Mouse (Mus musculus) heart, embryonic 10.5 days (tissue): ENCODE measurements around the gene Coro1a. TPM values are rescaled to one million over a fixed set of nuclear protein-coding genes. Genes with fewer than 3 reads are reported as not detected.

Experiments used
- DNase-seq: peaks from one replicate; pipeline ENCODE4 v3.0.0-alpha.2; 2017; ENCODE audit warnings: low spot score
- H3K27ac ChIP-seq: fragments of 300-500 bp; sonication (generic); 2 replicates; pipeline ENCODE4 v1.5.1; 2016; ENCODE audit warnings: mild to moderate bottlenecking
- H3K27me3 ChIP-seq: fragments of 300-500 bp; sonication (generic); 2 replicates; pipeline ENCODE4 v1.6.1; 2016; ENCODE audit warnings: mild to moderate bottlenecking; ENCODE audit not compliant: poor library complexity, insufficient read depth, severe bottlenecking
- H3K36me3 ChIP-seq: fragments of 300-500 bp; sonication (generic); 2 replicates; pipeline ENCODE4 v1.6.1; 2016; ENCODE audit warnings: mild to moderate bottlenecking, moderate library complexity
- H3K4me1 ChIP-seq: fragments of 300-500 bp; sonication (generic); 2 replicates; pipeline ENCODE4 v1.6.1; 2016; ENCODE audit warnings: mild to moderate bottlenecking
- H3K4me3 ChIP-seq: fragments of 300-500 bp; sonication (generic); 2 replicates; pipeline ENCODE4 v1.5.1; 2016; ENCODE audit warnings: mild to moderate bottlenecking, moderate library complexity
- H3K9me3 ChIP-seq: fragments of 300-500 bp; sonication (generic); 2 replicates; pipeline ENCODE4 v1.6.1; 2016; ENCODE audit warnings: mild to moderate bottlenecking, moderate library complexity
- WGBS: fragments of 180-500 bp; shearing (Covaris S2); methylation state at CpG from one replicate; pipeline ENCODE4 v1.1.7; 2016; 5-methylcytosine and 5-hydroxymethylcytosine counted together
- polyA plus RNA-seq: library from polyadenylated mRNA; unstranded; fragments of >200 nt; fragmentation: Nextera tagmentation; extraction: Ambion mirVana; gene quantifications from 2 replicates; pipeline ENCODE4 v1.2.1, GENCODE M21; 2016

Gene Coro1a
- polyA plus RNA-seq, result 10.0 and 21.7 TPM in 2 replicates

DNA sequence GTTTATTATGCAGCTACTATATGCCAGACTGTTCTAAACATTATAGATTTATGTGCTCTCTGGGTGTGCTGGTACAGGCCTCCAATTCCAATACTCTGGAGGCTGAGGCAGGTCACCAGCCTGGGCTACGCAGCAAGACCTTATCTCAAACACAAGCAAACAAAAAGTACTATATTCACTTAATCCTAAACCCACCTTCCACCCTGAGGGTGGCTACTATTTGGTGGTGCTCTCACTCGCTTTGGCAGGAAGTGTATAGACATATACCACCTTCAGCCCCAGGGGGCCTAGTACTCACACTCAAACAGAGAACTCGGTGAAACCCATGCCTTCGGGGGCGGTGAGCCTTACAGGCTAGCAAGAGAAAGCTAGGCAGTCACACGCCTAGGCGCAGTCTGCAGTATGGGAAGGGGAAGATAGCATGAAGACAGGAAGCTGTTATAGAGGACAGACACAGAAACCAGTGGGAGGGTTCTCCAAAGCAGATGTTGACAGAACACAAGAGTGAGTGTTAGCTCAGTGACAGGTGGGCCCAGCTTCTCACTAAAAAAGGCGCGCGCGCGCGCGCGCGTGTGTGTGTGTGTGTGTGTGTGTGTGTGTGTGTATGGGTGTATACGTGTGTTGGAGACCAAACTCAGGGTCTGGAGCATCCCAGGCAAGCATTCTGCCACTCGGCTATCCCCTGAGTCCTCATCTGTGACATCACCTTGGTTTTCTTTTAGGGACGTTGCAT, at the start of gene Coro1a:
TSS of gene Coro1a (minus strand) at position 346 of the 733 bp plus-strand sequence.
- H3K4me3 ChIP-seq, result no peak within 1 kb of the TSS
- H3K4me1 ChIP-seq, result peaks cover 17% of the 10 kb centered on the region
- no peaks in the 10 kb centered on the region for H3K36me3 ChIP-seq
- H3K27me3 ChIP-seq, result peaks cover 43% of the 10 kb centered on the region
- H3K27ac ChIP-seq, result no peak within 1 kb of the TSS
- DNase-seq, result no peak
- H3K9me3 ChIP-seq, result peaks cover 7% of the 10 kb centered on the region; the same call in 1 of the 2 replicates
- 84% methylated on average over 19 of the region's 19 CpGs for WGBS

DNA sequence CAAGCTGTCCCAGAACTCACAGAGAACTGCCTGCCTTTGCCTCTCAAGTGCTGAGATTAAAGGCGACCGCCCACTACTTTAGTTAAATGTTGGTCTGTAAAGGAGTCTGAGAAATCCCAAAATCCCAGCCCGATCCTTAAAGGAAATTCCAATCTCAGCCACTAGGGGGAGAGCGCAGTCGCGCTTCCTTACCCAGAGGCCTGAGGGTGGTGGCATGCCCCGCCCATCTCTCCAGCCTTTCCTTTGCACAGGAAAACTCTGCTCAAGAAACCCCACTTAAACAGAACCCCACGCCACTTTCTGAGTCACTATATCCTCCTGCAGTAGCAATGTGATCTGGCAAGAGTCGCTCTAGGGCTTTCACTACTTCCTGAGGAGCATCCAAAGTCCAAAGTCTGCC, 47.3 kb upstream of the Coro1a start:
- H3K4me3 ChIP-seq, result peak overlapping the region; percentile 17
- under 1% methylated on average over 9 of the region's 9 CpGs for whole genome bisulfite sequencing
- no peaks in the 10 kb centered on the region for H3K36me3 ChIP-seq

DNA sequence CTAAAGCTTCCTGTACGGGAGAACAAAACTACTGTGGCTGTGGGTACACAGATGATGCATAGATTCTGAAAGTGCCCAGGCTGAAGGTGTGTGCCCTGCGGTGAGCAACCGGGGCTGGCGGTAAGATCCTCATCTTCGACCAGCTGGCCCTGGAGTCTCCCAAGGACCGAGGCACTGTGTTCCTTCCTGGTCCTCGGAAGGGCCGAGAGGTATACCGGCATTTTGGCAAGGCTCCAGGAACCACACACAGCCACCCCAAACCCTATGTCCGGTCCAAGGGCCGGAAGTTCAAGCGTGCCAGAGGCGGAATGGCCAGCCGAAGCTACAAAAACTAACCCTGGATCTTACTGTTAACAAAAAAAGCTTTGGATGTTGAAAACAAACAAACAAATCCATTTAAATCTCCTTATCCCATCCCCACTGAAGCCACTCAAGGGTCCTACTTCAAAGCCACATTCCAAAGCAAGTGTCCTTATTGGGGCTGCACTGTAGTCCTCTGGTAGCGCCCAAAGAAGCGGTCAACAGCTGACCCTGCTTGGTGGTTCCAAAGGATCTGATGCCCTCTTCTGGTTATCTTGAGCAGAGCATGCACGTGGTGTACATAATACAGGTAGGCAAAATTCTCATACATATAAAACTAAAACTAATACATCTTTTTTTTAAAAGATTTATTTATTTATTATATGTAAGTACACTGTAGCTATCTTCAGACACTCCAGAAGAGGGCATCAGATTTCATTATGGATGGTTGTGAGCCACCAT, 42.2 kb upstream of the Coro1a start:
- Histone ChIP-seq H3K4me1 (peaks cover 6% of the 10 kb centered on the region; the same call in 1 of the 2 replicates), H3K27ac (no peak overlapping the region), H3K36me3 (no peaks in the 10 kb centered on the region), H3K27me3 (no peaks in the 10 kb centered on the region), H3K9me3 (no peaks in the 10 kb centered on the region), H3K4me3 (no peak overlapping the region)
- no peak for DNase-seq
- WGBS, result 91% methylated on average over 17 of the region's 17 CpGs

More for the DNA sequence above, 47.3 kb upstream of the Coro1a start:
- Histone ChIP-seq H3K27ac (peak overlapping the region; percentile 67), H3K27me3 (no peaks in the 10 kb centered on the region), H3K4me1 (peaks cover 14% of the 10 kb centered on the region), H3K9me3 (no peaks in the 10 kb centered on the region)
- no peak for DNase-seq

DNA sequence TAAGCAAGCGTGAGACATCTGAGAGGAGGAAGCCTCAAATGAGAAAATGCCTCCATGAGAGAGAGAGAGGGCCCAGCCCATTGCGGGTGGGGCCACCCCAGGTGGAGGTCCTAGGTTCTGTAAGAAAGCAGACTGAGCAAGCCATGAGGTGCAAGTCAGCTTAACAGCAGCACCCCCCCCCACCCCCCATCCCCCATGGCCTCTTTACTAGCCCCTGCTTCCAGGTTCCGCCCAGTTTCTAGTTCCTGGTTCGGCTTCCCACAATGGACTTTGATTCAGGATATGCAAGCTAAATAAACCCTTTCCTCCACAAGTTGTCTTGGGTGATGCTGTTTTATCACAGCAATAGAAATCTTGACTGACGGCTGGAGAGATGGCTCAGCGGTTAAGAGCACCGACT, 41.2 kb upstream of the Coro1a start:
- DNase-seq, result no peak
- Histone ChIP-seq H3K36me3 (no peaks in the 10 kb centered on the region), H3K27me3 (no peaks in the 10 kb centered on the region), H3K4me1 (peaks cover 6% of the 10 kb centered on the region; the same call in 1 of the 2 replicates), H3K27ac (no peak overlapping the region), H3K4me3 (no peak overlapping the region), H3K9me3 (no peaks in the 10 kb centered on the region)
- 69% methylated on average over 7 of the region's 7 CpGs for WGBS

DNA sequence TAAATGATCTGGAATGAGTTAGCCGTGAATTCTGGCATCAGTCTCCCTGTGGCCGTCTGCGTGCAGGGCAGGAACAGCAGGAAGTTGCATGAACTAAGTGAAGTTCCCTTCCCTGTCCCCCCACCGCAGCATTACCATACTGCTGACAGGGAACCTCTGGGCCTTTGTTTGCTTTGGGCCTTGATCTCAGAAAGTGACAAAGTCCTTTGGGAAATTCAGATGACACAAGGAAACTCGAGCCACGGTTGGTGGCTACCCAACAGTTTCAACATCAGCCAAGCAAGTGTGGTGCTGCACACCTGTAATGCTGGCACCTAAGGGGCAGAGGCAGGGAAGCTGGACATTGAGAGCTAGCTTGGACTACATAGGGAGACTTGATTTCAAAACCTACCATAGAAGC, 39.2 kb upstream of the Coro1a start:
- Histone ChIP-seq H3K27me3 (no peaks in the 10 kb centered on the region), H3K4me3 (no peak overlapping the region), H3K27ac (no peak overlapping the region), H3K36me3 (no peaks in the 10 kb centered on the region), H3K9me3 (no peaks in the 10 kb centered on the region), H3K4me1 (peaks cover 6% of the 10 kb centered on the region; the same call in 1 of the 2 replicates)
- WGBS, result 36% methylated on average over 6 of the region's 6 CpGs
- DNase-seq, result no peak

DNA sequence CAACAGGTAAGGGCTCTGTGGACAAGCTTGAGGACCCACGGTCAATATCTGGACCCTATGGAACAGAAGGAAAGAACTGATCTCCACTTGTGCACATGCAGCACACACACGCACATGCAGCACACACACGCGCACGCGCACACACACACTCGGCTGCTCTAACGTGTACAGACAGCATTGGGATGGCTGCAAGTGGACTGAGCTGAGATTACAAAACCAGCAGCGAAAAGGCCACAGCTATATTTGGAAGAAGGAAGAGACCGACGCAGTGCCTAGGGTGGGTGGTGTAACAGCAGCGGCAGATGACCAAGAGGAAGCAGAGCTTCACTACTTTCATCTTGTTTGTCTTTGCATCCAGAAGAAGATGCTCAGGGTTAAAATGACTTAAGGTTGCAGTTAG, 38.5 kb upstream of the Coro1a start:
- H3K36me3 ChIP-seq, result no peaks in the 10 kb centered on the region
- peaks cover 6% of the 10 kb centered on the region; the same call in 1 of the 2 replicates for H3K4me1 ChIP-seq
- WGBS, result 72% methylated on average over 12 of the region's 12 CpGs
- no peak overlapping the region for H3K4me3 ChIP-seq
- 0 out of 2 replicates have a peak, but pooled peaks cover under 1% of the 10 kb centered on the region for H3K27me3 ChIP-seq
- H3K27ac ChIP-seq, result no peak overlapping the region
- DNase-seq, result no peak
- H3K9me3 ChIP-seq, result no peaks in the 10 kb centered on the region

DNA sequence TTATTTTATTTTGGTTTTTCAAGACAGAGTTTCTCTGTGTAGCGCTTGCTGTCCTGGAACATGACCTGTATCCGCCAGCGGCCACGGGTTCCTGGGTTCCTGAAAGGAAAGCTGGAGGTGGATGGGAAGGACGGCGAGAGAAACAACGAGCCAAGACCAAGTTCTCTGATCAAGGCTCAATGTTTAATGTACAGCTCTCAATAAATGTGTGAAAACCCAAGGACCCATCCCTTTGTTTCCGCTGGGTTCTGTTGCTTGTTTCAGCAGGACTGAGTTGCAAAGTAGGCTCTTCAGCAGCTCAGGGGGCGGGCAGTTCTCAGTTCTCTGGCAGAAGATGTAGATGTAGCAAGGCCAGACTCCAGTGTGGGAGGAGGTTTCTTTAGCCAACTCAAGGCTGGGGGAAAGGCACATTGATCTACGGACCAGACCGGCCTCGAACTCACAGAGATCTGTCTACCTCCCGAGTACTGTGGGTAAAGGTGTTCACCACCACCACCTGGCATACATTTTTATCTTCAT, 34.4 kb upstream of the Coro1a start:
- 87% methylated on average over 13 of the region's 13 CpGs for WGBS
- Histone ChIP-seq H3K4me3 (no peak overlapping the region), H3K9me3 (no peaks in the 10 kb centered on the region), H3K36me3 (no peaks in the 10 kb centered on the region), H3K4me1 (peaks cover 9% of the 10 kb centered on the region; the same call in 1 of the 2 replicates), H3K27me3 (peaks cover 18% of the 10 kb centered on the region; the same call in 1 of the 2 replicates), H3K27ac (no peak overlapping the region)
- no peak for DNase-seq

DNA sequence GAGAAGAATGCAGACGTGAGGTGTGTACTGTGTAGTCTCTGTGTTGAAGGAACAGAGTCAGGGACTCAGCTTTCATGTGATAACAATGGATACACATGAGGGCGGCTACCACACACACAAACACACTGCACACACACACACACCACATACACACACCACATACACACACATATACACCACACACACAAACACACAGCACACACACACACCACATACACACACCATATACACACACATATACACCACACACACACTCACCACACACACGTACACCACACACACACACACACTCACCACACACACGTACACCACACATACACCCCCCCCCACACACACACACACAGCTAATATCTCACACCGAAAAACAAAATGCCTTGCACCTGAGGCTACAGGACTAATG, 33.9 kb upstream of the Coro1a start:
- no peak for DNase-seq
- H3K36me3 ChIP-seq, result no peaks in the 10 kb centered on the region
- WGBS, result 86% methylated on average over 5 of the region's 5 CpGs
- no peak overlapping the region for H3K4me3 ChIP-seq
- H3K9me3 ChIP-seq, result no peaks in the 10 kb centered on the region
- H3K27ac ChIP-seq, result no peak overlapping the region
- H3K4me1 ChIP-seq, result peaks cover 9% of the 10 kb centered on the region; the same call in 1 of the 2 replicates
- H3K27me3 ChIP-seq, result peaks cover 18% of the 10 kb centered on the region; the same call in 1 of the 2 replicates

DNA sequence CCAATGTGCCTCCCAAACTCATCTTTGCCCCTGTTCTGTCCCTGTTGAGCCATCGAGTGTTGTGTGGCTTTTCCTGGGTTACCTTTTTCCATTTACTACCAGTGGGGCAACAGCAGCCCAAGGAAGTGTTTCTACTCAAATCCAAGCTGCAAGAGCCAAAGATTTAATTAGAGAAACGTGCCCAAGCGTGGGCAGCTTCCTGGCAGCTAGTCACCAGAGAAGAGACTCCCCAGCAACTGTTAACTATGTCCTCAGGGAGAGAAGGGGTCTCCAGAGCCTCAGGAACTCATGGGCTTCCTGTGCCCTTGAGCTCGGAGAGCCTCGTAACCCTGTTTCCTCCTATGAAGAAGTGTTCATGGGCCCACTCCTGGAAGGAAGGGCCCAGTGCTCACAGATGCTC, 33.4 kb upstream of the Coro1a start:
- 0 out of 2 replicates have a peak, but pooled peaks cover 5% of the 10 kb centered on the region for H3K4me1 ChIP-seq
- no peak for DNase-seq
- no peak overlapping the region for H3K27ac ChIP-seq
- 79% methylated on average over 5 of the region's 5 CpGs for WGBS
- no peaks in the 10 kb centered on the region for H3K36me3 ChIP-seq
- no peak overlapping the region for H3K4me3 ChIP-seq
- H3K9me3 ChIP-seq, result no peaks in the 10 kb centered on the region
- H3K27me3 ChIP-seq, result peaks cover 18% of the 10 kb centered on the region; the same call in 1 of the 2 replicates

DNA sequence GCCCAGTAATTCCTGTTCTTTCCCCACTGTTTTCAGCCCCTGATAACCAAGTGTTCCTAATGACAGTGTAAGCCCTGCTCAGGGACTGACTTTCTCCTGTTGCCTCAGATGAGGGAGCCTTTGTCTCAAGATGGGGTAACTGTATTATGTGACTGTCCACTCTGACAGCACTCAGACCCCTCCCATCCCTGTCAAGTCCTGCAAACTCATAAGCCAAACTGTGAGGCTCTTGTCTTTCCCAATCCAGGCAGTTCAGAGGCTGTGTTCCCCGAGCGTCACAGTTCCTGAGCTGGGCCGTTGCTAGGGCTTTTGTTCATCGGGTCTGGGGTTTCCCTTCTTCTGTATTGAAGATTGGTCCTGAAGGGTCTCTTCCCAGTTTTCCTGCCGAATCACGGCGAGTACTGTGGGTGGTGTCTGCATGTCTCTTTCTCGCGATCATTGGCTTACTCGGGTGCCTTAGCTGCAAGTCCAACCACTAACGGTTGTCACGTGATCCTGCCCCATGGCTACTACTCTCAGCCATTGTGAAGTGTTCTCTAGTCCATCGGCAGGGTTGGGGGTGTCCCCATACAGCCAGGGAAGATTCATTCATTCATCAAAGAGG, 32.6 kb upstream of the Coro1a start:
- no peaks in the 10 kb centered on the region for H3K9me3 ChIP-seq
- no peak overlapping the region for H3K4me3 ChIP-seq
- 77% methylated on average over 13 of the region's 13 CpGs for WGBS
- H3K27me3 ChIP-seq, result peaks cover 18% of the 10 kb centered on the region; the same call in 1 of the 2 replicates
- H3K27ac ChIP-seq, result no peak overlapping the region
- DNase-seq, result no peak
- H3K4me1 ChIP-seq, result 0 out of 2 replicates have a peak, but pooled peaks cover 5% of the 10 kb centered on the region
- H3K36me3 ChIP-seq, result no peaks in the 10 kb centered on the region

DNA sequence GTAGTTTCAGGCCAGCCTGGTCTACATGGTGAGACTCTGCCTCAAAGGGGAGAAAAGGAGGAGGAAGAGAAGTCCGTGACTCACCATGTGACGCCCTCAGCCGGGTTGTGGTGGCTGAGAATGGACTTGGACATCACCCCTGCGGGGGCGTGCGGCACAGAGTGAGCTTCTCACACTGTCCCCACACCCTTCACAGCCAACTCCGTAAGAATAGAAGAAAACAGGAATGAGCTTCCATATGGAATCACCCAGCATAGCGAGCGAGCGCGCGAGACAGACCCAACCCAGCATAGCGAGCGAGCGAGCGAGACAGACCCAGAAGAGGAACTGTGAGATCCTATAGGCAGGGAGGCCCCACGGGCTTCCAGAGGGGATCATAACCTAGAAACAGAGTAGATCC, 32.0 kb upstream of the Coro1a start:
- no peak overlapping the region for H3K27ac ChIP-seq
- 0 out of 2 replicates have a peak, but pooled peaks cover 5% of the 10 kb centered on the region for H3K4me1 ChIP-seq
- no peak for DNase-seq
- WGBS, result 84% methylated on average over 17 of the region's 17 CpGs
- H3K36me3 ChIP-seq, result no peaks in the 10 kb centered on the region
- no peak overlapping the region for H3K4me3 ChIP-seq
- no peaks in the 10 kb centered on the region for H3K9me3 ChIP-seq
- H3K27me3 ChIP-seq, result peaks cover 18% of the 10 kb centered on the region; the same call in 1 of the 2 replicates

DNA sequence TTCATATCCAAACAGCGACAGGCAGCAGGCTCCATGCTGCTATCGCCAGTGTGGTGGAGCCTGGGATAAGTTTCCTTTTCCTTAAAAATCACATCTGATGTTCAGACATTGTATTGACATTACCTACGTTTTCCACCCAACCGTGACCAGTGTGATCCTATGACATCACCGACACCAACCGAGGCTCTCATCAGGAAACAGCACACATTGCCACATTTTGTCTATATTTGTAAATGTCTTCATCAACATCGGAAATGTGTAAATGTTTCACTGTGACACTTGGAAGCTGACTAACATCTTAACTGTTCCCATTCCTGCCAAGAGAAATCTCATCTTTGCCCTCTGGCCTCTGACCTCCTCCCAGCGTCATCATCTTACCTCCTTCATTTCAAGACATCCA, 28.5 kb upstream of the Coro1a start:
- WGBS, result 77% methylated on average over 8 of the region's 8 CpGs
- Histone ChIP-seq H3K27ac (no peak overlapping the region), H3K27me3 (peaks cover 22% of the 10 kb centered on the region; the same call in 1 of the 2 replicates), H3K9me3 (no peaks in the 10 kb centered on the region), H3K4me1 (0 out of 2 replicates have a peak, but pooled peaks cover 5% of the 10 kb centered on the region), H3K36me3 (no peaks in the 10 kb centered on the region), H3K4me3 (no peak overlapping the region)
- no peak for DNase-seq
